Mouse (Mus musculus): ENCODE results near the gene Wbp1l.
A peak's percentile ranks its signal among the peaks of the same experiment; 100 is the strongest.

Gene Wbp1l

DNA sequence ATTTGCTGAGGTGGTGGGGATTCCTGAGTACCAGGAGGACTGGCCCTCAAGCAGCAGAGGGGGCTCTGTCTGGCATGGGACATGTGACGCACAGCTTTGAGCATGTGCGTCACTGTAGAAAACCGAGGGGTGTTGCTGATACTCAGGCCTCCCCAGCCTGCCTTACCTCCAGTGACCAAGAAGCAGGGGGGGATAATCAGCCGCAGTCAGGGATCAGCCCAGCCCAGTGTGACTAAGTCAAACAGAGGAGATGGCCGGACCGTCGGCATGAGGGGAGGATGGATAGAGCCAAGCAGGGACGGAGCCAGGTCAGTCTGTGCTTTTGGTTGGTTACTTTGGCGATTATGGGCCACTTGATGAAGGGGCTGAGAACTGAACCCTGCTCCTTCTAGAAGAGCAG lies 32.8 kb downstream of the Wbp1l start:
- DNase-seq: no peak

DNA sequence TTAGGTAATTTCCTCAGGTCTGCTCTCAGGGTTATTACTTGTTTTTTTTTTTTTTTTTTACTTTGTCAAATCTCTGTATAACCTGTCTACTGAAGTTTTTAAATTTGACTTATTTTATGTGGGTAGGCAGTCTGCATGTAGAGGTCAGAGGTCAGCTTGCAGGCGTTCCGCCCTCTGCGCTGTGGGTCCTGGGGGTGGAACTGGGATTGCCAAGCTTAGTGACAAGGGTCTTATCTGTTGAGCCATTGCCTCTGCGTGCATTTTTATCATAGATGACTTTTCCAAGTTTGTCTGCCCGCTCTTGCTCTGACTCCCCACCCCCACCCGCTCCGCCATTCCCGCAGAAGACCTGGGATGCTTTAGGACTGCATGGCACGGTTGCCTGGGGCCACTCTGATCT lies 36.9 kb downstream of the Wbp1l start:
- no peak for DNase-seq

DNA sequence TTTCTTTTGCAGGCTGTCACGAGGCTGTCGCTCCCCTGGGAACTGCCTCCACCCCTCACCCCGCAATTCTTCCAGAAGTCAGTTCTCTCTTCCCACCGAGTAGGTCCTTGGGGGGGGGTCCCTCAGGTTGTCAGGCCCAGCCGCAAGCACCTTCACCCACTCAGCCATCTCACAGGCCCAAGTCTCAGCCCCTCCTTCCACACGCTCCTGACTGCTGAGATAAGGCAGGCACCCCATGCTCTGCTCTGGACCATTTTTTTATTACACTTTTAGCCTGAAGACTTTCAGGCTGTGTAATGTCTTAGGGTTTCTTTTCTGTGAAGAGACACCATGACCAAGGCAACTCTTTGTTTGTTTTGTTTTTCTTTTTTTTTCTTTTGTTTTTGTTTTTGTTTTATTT lies 38.7 kb downstream of the Wbp1l start:
- DNase-seq: no peak

DNA sequence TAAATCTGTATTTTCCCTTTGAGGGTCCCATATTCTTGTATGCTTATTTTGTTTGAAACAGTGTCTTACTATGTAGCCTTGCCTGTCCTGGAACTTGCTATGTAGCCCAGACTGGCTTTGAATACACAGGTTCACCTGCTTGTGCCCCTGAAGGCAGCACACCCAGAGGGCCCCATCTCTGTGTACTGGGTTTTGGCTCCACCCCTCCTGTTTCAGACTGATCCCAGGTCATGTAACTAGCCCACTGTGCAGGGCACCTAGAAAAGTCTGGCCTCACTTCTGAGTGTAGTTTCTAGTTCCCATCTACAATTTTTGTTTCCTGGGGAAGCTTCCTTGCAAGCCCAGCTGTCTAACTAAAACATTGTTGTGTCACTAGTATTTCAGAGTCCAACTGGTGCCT lies 40.2 kb downstream of the Wbp1l start:
- no peak for DNase-seq

DNA sequence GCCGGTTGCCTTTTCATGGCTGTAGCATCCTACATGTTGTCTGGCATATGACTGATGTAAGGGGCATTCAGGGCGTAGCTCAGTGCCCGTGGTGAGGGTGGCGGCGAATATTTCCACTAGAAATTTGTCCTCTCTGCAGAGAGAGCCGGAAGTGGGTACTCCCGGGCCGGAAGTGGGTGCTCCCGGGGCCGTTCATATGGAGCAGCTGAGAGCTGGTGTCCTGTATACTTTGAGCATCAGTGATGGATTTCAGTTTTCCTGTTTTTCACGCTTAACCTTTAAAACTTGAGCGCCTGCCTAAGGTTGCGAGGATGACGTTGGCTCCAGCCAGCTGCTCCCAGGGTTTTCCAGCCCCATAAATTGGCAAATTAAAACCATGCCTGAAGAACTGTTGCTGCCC lies 40.6 kb downstream of the Wbp1l start:
- DNase-seq: no peak

DNA sequence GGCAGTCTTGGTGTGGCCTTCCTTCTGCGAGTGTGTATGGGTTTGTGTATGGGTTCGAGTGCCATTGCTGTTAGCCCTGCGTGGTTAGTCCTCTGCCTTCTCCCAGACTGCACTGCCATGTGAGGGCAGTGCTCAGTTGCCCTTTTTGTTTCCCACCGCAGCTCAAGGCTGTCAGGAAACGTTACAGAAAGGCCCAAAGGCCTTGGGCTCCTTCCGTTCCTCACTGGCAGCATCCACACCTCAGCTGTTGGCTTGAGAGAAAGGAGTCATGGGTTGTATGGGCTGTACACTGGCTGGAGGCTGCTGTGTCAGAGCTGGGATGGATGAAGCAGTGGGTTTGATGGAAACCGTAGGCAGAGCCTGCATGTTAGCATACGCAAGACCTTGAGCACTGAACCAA lies 41.9 kb downstream of the Wbp1l start:
- DNase-seq: no peak

DNA sequence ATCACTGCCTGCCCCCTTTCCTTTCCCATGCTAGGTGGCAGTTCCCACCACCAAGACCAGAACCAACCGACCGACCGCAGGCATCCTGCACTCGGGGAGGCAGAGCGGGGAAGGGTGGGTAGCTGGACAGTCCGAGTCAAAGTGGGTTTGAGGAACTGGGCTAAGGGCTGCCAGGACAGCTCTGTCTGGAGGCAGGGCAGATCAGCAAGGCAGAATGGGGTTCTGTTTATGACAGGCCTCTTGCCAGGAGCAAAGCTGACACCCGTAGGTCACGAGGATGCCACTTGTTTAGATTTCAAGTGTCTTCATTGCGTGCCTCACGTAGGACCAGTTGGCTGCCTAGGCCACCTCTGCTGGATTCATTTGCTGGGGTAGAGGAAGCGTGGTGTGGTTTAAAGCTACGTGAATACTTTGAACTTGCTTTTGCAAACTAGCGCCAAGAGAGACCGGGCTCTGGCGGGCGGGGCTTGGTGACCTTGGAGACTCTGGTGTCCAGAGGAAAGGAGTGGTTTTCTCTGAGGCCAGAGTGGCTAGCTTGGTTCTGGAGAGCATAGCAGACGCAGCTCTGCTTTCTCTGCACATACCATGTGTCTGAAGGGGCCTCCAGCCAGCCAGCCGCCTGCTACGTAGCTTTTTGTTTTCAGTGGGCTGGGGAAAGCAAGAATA lies 42.7 kb downstream of the Wbp1l start:
- peak; percentile 88 for DNase-seq

DNA sequence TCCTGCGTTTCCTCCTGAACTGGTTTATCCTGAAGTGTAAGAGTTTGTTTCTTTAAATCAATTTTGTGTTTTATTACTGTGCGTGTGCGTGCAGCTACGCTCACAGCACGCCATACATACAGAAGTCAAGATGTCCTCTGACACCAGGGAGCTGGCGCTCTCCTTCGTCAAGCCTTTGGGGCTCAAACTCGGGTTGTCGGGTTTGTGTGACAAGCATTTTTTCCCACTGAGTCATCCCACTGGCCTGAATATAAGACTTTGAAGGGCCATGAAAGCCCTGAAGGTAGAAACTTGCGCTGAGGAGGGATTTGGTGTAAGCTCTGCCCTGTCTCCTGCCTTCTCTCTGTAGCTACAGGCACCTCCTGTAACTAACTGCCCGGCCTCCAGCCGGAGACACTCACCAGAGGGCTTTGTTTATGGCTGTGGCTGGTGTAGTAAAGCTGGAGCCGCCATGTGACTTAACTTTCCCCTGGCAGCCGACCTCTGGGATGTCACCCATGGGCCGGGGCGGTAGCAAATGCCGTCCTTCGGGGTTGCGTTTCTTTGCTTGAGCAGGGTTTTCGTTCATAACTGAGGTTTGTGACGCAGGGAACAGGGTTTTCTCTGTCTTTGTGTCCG lies 43.4 kb downstream of the Wbp1l start:
- DNase-seq: no peak

DNA sequence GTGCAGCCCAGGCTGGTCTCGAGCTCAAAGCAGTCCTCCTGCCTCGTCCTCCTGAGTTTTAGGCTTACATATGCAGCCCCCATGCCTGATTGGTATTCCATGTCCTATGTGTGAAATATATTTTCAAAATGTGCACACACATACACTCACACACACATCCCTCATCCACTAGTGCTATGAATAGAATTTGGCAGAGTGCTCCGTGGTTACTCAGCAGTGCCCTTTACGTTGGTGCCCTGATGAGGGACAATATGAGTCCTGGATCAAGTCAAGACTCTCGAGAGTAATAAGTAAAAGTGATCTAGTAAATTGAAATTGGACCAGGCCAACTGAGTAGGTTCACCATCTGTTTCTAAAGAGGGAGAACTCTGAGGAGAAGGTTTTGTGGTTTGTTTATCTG lies 44.4 kb downstream of the Wbp1l start:
- no peak for DNase-seq

DNA sequence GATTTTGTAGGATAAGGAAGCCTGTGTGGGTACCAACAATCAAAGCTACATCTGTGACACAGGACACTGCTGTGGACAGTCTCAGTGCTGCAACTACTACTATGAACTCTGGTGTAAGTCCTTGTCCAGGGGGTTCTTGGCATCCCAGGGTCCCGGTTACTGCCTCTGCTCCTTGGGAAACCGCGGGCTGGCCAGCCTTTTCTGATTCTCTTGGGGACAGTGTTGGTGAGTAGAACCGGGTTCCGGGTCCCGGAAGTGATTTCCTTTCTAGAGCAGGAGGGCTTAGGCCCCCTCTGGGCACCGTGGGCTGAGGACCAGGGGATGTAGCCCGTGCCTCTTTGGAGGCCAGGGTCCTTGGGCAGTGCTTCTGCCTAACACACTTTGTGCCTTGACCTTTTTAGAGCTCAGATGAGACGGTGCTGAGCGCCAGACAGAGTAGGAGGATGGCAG lies 45.5 kb downstream of the Wbp1l start:
- no peak for DNase-seq

DNA sequence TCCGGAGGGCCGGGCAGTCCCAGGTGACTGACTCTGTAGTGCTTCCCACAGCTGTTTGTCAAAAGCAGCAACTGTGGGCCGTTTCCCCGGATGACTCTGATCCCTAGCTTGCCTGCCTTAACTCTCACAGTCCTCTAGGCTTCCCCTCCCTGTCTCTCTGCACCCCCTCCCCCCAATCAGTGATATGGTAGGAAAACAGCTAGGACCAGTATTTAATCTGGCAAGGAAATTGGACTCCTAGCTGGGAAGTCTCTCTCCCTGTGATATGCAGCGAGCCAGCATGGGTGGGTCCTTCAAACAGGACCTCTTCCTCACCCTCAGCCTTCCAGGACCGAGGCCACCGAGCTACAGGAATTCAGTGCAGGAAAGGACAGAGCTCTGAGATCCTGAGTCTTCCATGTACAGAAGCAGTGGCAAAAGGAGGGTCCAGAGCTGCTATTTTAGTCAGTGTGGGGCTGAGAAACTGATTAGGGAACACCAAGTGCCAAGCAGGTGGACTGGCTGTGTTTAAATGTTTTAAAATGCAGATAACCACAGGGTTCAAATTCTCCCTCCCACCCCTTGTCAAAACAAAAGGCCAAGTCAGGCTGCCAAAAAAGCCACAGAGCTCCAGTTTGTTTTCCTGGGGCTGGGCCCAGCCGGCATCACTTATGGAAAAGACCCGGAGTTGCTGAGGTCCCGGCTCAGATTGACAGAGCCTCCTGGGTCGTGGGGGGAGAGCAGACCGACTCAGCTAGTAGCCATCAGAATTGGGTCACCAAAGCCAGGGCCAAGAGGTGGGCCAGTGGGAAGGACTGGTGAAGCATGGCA lies 46.1 kb downstream of the Wbp1l start:
- DNase-seq: peak; percentile 69

DNA sequence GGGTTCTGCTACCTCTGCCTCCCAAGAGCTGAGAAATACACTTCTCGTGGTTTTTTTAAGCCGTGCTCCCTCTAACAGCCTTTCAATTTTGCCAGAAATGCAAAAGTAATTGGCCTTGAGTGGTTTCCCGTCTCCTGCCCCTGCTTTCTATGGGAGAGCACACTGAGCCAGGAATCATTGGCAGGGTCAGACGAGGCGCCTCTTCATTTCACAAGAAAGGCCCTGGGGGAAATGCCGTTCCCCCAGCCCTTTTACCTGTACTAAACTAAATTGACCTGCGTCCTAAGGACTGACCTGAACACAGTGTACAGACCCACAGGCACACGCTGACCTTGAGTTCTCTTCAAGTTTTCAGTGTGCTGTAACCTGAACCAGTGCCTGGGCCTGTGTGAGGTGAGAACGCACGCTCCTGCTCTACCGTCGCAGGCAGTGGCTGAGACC lies 47.2 kb downstream of the Wbp1l start:
- DNase-seq: peak; percentile 77

DNA sequence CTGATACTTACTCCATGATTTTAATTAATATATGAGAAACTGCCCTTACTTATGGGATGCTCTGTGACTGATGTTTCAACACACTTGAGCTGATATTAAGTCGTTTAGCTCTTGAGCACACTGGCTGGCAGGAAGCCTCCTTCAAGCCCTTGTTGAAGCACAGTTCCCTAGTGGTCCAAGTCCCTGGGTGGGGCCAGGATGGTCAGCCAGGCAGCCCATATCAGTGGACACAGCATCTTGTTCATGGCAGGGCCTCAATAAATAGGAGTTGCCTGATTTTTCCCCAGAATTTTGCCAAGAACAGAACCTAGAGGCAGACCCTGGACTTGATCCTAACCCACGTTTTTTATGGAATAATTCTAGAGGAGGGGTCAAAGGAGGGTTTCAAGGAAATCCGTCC lies 48.4 kb downstream of the Wbp1l start:
- DNase-seq: no peak

DNA sequence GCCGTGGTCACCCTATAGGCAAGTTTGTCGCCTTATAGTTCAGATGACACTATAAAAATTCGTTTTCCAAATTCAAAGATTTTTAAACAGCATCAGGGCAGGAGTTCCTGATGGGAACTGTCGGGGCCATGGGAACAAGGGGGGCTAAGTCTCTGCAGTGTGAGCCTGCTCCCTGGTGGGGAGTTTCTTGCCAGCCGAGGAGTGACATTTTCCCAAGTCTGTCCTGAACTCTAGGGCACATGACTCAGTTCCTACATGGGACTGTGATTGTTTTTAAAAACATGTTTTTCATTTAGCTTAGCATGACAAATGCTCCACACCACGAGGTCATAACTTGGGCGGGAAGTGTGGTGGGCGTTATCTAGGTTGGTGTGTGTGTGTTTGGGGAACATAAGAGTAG lies 49.0 kb downstream of the Wbp1l start:
- no peak for DNase-seq

DNA sequence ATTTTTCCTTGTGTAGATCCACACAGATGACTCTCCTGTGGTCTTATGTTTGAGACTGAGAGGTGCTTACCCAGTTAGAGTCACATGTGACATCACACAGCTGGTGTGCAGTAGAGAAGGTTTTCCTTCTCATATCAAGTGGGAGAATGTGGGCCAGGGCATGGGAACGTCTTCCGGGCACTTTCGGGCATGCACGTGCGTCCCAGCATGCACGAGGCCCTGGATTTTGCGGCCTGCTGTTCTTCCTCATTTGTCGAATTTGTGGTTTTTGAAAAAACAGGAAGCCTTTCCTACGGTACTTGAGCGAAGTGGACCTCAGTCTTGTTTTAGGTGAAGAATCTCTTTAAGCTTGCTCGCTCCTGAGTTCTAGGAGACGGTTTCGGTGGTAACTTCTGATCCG lies 49.7 kb downstream of the Wbp1l start:
- no peak for DNase-seq

DNA sequence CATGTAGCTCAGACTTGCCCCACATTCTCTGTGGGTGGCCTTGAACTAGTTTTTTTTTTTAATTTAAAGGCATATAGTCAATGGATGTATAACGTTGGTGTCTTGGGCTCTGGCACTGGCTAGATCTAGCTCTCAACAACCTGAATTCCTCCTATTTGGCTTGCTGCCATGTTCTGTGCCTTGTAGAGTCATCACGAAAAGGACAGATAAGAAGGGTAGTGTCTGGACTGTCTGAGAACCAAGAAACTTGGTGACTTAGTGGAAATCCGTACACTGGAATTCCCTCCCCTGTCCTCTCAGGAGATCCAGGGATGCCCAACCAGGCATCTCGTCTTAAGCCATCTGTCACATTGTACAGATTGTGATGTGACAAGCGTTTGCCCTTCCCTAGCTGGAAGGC lies 54.3 kb downstream of the Wbp1l start:
- no peak for DNase-seq

DNA sequence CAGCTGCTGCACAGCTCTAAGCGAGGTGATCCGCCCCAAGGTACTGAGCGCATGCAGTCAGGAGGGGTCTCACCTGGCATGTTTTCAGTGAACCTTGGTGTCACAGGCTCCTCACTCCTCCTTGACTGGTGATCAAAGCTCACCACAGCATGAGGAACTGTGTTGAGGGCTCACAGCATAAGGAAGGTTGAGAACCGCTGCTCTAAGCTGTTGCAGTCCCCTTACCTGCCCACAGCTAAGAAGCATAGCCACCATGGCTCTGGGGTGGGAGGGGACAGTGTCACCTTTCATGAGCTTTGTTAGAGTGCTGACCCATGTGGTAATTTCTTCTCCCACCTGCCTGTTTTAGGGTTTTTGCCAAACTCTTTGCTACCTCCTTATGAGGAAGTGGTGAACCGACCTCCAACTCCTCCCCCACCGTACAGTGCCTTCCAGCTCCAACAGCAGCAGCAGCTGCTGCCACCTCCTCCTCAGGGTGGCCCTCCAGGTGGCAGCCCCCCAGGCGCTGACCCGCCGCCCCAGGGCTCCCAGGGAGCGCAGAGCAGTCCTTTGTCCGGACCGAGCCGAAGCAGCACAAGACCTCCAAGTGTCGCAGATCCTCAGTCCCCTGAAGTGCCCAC lies 54.8 kb downstream of the Wbp1l start:
- no peak for DNase-seq

DNA sequence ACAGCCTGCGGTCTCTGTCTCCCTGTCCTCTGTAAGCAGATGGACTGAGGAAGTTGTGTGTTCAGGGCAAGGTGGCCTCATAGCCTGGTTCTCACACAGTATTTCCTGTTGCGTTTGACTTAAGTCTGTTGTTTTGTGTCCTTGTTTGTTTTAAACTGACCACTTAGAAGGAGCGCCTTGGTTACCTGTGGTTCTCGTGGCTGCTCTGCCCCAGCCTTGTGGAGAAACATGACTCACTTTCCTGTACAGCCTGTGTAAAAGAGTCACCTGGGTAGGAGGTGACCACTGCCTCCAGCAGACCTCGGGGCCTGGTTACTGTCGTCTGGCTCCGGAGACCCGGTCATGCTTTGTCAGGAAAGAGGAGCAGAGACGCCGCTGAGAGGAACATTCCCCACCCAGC lies 56.7 kb downstream of the Wbp1l start:
- DNase-seq: no peak

DNA sequence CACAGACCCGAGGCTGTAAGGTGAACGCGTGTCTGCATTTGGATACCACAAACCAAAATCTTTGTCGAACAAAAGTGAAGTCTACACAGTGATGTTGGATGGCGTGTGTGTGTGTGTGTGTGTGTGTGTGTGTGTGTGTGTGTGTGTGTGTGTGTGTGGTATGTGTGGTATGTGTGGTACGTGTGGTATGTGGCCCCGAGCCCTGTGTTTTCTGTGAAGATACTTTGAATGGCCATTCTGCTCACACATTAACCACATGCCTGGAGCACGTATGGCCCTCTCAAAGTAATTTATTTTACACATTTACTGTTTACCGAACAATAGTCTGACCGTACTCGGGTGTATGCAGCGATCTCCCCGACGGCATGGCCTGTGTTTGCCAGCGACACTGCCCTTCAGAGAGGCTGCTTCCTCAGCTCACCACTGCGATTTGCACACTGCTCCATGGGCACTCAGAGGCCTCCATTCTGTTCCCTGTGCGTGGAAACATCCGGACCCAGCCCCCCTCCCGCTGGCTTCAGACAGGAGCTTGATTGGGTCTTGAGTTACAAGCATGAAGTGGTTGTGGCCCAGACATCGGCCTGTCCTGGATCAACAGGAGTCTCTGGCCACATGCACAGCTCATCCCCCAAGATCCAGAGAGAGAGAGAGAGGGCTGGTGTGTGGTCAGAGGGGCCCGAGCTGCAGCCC lies 57.4 kb downstream of the Wbp1l start:
- DNase-seq: no peak

DNA sequence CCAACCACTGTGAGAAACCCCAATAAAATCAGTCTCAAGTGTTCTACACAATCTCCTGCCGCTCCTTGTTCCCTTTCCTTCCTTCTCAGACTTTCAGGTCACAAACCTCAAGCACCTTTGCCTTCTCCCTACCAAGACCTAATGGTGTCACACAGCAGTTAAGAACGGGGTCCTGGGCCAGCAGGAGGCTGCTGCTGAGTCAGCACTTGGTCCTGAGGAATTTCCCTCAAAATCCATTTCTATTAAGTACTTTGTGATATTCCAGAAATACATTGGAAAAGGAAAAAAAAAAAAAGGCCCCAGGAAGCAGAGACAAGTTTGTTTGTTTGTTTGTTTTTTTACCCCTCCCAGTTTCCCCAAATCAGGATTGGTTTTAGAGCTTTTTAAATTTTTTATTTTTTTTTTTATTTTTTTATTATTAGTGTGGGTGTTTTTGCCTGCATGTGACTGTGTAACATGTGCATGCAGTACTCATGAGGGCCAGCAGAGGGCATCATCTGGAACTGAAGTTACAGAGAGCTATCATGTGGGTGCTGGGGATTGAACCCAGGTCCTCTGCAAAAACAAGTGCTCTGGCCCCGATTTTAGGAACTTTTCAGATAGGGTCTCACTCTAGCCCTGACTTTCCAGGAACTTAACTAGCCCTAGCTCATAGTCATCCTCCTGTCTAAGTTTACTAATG lies 58.6 kb downstream of the Wbp1l start:
- DNase-seq: no peak

DNA sequence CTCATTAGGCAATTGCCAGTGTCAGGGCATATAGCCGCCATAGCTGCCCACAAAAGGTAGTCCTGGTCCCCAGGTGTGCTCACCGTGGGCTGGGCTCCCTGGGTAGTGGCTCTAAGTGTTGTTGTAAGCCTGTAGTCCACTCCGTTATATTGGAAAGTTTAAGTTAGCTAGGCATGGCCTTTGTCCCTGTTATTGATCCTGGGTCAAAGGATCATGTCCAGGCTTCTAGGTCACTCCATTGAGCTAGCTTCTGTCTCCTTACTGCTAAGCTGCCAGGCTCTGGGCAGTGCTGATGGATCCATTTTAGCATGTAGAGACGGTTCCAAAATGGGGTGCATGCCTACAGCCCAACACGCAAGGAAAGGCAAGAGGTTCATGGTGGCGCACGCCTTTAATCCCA lies 59.5 kb downstream of the Wbp1l start:
- no peak for DNase-seq

DNA sequence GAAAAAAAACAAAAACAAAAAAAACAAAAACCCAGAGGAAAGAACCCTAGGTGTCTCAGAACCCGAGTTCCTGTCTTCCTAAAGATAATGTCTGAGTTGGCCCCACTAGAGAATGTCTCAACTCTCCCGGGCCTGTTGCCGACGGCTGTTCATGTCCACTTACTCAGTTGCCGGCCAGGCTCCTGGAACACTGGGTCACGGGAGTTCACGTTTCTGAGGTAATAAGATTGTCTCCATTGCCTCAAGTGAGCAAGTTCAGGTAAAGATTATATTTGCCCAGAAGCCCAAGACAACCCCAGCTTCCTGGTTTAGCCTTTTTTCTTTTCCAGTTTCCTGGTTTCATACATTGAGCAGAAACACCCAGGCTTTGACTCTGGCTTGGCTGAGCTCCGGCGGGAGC lies 60.0 kb downstream of the Wbp1l start:
- DNase-seq: peak; percentile 39

DNA sequence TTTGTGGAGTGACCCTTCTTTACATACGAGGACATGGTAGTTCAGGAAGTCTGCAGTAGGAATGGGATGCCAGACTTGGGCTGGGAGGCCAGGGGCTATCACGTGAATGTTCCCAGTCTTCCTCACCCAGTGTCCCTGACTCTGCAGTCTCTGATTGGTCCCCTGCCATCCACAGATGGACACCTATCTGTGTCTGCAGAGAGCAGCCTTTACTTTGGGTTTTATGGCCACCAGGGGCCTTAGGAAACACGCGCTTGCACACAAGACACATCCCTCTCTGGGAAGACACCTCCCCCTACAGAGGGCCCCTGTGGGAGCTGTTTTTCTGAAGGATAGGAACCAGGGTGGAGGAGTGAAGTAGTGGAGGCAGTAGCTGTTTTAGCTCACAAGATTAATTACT lies 62.6 kb downstream of the Wbp1l start:
- DNase-seq: peak; percentile 8

All from kidney, adult 9 months (tissue).